Mouse (Mus musculus) stomach, embryonic 15.5 days (tissue): Measurements from ENCODE around the gene Defa37. TPM values are rescaled to one million over a fixed set of nuclear protein-coding genes. Genes with fewer than 3 reads are reported as not detected.
"Not testable (repeated sequence)": the region's sequence is repeated elsewhere in the genome, so short reads cannot be mapped to it uniquely, and the experiment has no call there.

ENCODE experiments used
- ATAC-seq: fragments of 200-750 bp; cut with Nextera tagmentation; 2 replicates; pipeline ENCODE4 v1.8.0; 2017; ENCODE audit warnings: low read depth, moderate number of reproducible peaks, moderate TSS enrichment; ENCODE audit not compliant: insufficient read depth, low FRiP score
- H3K27ac ChIP-seq: fragments of 300-500 bp; sonication (generic); 2 replicates; pipeline ENCODE4 v1.5.1; 2015; ENCODE audit warnings: mild to moderate bottlenecking, inconsistent platforms
- H3K27me3 ChIP-seq: fragments of 300-500 bp; sonication (generic); replicated peaks from 2 replicates; pipeline ENCODE4 v1.6.1; 2015; ENCODE audit warnings: inconsistent platforms
- H3K36me3 ChIP-seq: fragments of 300-500 bp; sonication (generic); 2 replicates; pipeline ENCODE4 v1.6.1; 2015; ENCODE audit warnings: inconsistent platforms
- H3K4me1 ChIP-seq: fragments of 300-500 bp; sonication (generic); 2 replicates; pipeline ENCODE4 v1.6.1; 2015; ENCODE audit warnings: inconsistent platforms
- H3K4me2 ChIP-seq: fragments of 300-500 bp; sonication (generic); 2 replicates; pipeline ENCODE4 v1.6.1; 2015; ENCODE audit warnings: mild to moderate bottlenecking, inconsistent platforms
- H3K4me3 ChIP-seq: fragments of 300-500 bp; sonication (generic); replicated peaks from 2 replicates; pipeline ENCODE4 v1.5.1; 2015; ENCODE audit warnings: inconsistent platforms
- H3K9ac ChIP-seq: fragments of 300-500 bp; sonication (generic); 2 replicates; pipeline ENCODE4 v1.6.1; 2015; ENCODE audit warnings: inconsistent platforms
- H3K9me3 ChIP-seq: fragments of 300-500 bp; sonication (generic); 2 replicates; pipeline ENCODE4 v1.6.1; 2016; ENCODE audit warnings: inconsistent platforms
- WGBS: fragments of 180-500 bp; shearing (Covaris S2); methylation state at CpG from one replicate; pipeline ENCODE4 v1.1.7; 2015; 5-methylcytosine and 5-hydroxymethylcytosine counted together
- polyA plus RNA-seq: library from polyadenylated mRNA; unstranded; fragments of >200 nt; fragmentation: Nextera tagmentation; extraction: Ambion mirVana; gene quantifications from 2 replicates; pipeline ENCODE4 v1.2.1, GENCODE M21; 2015

The Defa37 gene
- not detected in 2 replicates for polyA plus RNA-seq

- not testable (repeated sequence) for H3K9me3 ChIP-seq, ATAC-seq, H3K27ac ChIP-seq, H3K9ac ChIP-seq, H3K4me1 ChIP-seq, H3K4me2 ChIP-seq, H3K27me3 ChIP-seq, H3K36me3 ChIP-seq, H3K4me3 ChIP-seq
- WGBS = no CpG with 5 or more reads among the region's 1 CpGs
Observed at GRCm38 (mm10) chr8:21565086-21565485, at the start of gene Defa37. Gene Defa37 (plus strand): TSS chr8:21565386.

GRCm38 (mm10) chr8:21528732-21529131 lies 36.5 kb upstream of the Defa37 start, which contains the start of gene Defa32:
Gene Defa32 (plus strand): TSS chr8:21529032.
- H3K27ac ChIP-seq, H3K27me3 ChIP-seq, ATAC-seq, H3K36me3 ChIP-seq, H3K9me3 ChIP-seq, H3K4me3 ChIP-seq, H3K9ac ChIP-seq, H3K4me2 ChIP-seq, H3K4me1 ChIP-seq: not testable (repeated sequence)
- WGBS = no CpG with 5 or more reads among the region's 2 CpGs

- H3K27ac ChIP-seq, H3K4me1 ChIP-seq, H3K9ac ChIP-seq, ATAC-seq, H3K9me3 ChIP-seq, H3K4me2 ChIP-seq, H3K27me3 ChIP-seq, H3K36me3 ChIP-seq, H3K4me3 ChIP-seq: not testable (repeated sequence)
- no CpG with 5 or more reads among the region's 1 CpGs for WGBS
Observed at GRCm38 (mm10) chr8:21582706-21583105, 17.5 kb downstream of the Defa37 start, which contains the start of gene Defa28. Gene Defa28 (plus strand): TSS chr8:21583006.

- H3K4me1 ChIP-seq, H3K4me3 ChIP-seq, H3K27me3 ChIP-seq, H3K36me3 ChIP-seq, ATAC-seq, H3K9me3 ChIP-seq, H3K27ac ChIP-seq, H3K9ac ChIP-seq, H3K4me2 ChIP-seq: not testable (repeated sequence)
- WGBS = no CpG with 5 or more reads among the region's 1 CpGs
Observed at GRCm38 (mm10) chr8:21594408-21594807, 29.2 kb downstream of the Defa37 start, which contains the start of gene Gm7861. Gene Gm7861 (minus strand): TSS chr8:21594508.

Other genes starting within 250 kb of the Defa37 start
- gene Defa27, start 249.8 kb upstream of the Defa37 start, polyA plus RNA-seq = not detected in 2 replicates
- gene Defa29, start 238.4 kb upstream of the Defa37 start, polyA plus RNA-seq = not detected in 2 replicates
- not detected in 2 replicates for gene Defa2, start 186.9 kb upstream of the Defa37 start, polyA plus RNA-seq
- gene Defa33, start 173.6 kb upstream of the Defa37 start, polyA plus RNA-seq = 0.76 TPM in 1 of 2 replicates, not detected in the other
- gene Defa36, start 138.0 kb upstream of the Defa37 start, polyA plus RNA-seq = not detected in 2 replicates
- 0.31 and 2.2 TPM in 2 replicates for gene Gm7849, start 108.8 kb upstream of the Defa37 start, polyA plus RNA-seq
- gene Defa20, start 56.1 kb upstream of the Defa37 start, polyA plus RNA-seq = 1.5 TPM in 1 of 2 replicates, not detected in the other
- not detected in 2 replicates for gene Defa32, start 36.4 kb upstream of the Defa37 start, polyA plus RNA-seq
- gene Defa28, start 17.6 kb downstream of the Defa37 start, polyA plus RNA-seq = not detected in 2 replicates
- not detected in 2 replicates for gene Gm7861, start 29.1 kb downstream of the Defa37 start, polyA plus RNA-seq
- gene Defa26, start 52.8 kb downstream of the Defa37 start, polyA plus RNA-seq = not detected in 2 replicates
- 4.1 and 7.3 TPM in 2 replicates for gene Defa17, start 90.4 kb downstream of the Defa37 start, polyA plus RNA-seq
- not detected in 2 replicates for gene Defa34, start 100.4 kb downstream of the Defa37 start, polyA plus RNA-seq
- gene AY761184, start 138.3 kb downstream of the Defa37 start, polyA plus RNA-seq = 0.59 TPM in 1 of 2 replicates, not detected in the other
- 13.3 and 15.1 TPM in 2 replicates for gene Defa24, start 169.1 kb downstream of the Defa37 start, polyA plus RNA-seq